Mouse (Mus musculus): ENCODE results near the gene Plxna2.

DNA sequence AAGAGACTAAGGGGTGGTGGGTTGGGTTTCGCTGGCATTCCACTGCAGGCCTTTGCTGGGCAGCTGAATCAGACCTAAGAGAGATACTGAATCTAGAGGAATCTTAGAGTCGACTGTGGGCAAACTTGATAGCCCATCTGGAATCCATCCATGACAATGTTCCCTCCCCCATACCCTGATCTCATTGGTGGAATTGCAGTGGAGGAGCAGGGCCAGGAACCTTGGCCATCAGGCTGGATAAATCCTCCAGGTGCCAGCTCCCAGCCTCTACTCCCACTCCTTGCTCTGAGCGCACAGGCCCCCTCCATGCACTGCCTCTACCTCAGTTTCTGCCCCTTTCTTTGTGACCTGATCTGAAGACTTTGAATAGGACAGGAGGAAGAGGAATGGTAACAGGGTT lies 81.3 kb downstream of the Plxna2 start:
- TF ChIP-seq POLR2A (IDR thresholded peaks at IDR 0.05; ENCODE audit: borderline replicate concordance, low read depth, low read length): no peak
- no peak for TF ChIP-seq CTCF (IDR thresholded peaks at IDR 0.05; ENCODE audit: low read depth, low read length)
